Mouse (Mus musculus): ENCODE results near the gene Commd2.

The Commd2 gene

DNA sequence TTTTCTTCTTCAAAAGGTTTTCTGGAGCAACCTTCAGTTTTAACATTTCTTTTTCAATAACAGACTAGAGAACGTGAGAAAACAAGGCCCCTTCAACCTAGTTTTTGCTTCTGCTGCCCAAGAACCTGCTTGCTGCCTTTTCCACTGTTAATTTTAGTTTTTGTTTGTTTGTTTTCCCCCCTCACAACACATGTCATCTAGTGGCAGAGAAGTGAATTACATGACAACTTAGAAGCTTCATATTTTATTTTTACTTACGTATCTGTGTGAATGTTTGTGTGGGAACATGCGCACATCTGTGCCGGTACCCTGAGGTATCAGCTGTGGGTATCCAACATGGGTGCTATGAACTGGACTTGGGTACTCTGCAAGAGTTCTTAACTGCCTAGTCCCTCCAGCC, 35.9 kb downstream of the Commd2 start:
- no peak for DNase-seq (ENCODE audit: low spot score in 2 of 2)

DNA sequence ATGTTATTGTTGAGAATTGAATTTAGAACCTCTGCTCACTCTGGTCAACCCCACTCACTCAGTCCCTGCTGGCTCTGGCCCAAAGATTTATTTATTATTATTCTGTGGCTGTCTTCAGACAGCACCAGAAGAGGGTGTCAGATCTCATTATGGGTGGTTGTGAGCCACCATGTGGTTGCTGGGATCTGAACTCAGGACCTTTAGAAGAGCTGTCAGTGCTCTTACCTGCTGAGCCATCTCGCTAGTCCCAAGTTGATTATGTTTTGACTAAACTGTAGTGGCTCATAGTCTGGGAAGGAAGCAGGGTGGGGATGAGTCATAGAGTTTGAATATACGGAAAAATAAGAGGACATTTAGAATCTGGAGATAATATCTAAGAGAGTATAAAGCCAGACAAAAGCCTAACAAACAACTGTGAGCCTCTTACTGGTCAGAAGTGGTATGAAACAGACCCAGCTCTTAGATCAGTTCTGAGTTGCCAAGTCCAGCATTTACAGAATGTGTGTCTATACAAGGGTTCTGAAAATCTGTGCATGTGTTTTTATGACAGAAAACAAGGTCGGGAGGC, 39.0 kb downstream of the Commd2 start:
- no peak for DNase-seq (ENCODE audit: low spot score in 2 of 2)

DNA sequence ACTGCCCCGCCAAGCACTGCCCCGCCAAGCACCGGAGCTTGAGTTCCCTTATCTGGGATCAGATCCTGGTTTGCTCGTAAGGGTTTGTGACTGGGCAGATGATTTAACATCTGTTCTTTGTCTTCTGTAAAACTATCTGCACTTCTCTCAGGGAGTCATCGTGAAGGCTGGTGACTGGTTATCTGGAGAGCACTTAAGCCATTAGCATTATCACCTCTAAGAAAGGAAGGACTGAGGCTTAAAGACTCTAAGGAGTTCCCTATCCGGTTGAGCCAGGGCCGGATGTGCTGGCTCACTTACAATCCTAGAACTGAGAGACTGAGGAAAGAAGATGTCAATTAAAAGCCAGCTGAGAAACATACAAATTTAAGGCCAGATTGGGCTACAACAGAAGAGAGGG, 39.7 kb downstream of the Commd2 start:
- no peak for DNase-seq (ENCODE audit: low spot score in 2 of 2)

DNA sequence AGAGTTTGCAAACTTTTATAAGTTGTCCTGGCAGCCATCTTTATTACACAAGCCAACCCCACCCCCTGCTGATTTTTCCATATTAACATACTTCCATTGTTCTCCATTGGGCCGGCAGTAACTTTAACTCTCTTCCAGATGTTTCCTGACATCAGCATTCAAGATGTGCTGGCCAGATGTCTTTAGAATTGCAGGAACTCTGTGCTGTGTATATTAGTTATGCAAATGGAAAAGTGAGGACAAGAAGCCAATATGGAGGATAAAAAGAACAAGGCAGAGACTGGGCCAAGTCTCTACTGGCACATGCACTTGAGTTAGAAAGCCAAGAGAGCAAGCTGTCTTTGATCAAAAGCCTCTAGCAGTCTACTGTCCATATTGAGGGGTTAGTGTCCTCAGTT, 46.9 kb downstream of the Commd2 start:
- DNase-seq (ENCODE audit: low spot score in 2 of 2): no peak

DNA sequence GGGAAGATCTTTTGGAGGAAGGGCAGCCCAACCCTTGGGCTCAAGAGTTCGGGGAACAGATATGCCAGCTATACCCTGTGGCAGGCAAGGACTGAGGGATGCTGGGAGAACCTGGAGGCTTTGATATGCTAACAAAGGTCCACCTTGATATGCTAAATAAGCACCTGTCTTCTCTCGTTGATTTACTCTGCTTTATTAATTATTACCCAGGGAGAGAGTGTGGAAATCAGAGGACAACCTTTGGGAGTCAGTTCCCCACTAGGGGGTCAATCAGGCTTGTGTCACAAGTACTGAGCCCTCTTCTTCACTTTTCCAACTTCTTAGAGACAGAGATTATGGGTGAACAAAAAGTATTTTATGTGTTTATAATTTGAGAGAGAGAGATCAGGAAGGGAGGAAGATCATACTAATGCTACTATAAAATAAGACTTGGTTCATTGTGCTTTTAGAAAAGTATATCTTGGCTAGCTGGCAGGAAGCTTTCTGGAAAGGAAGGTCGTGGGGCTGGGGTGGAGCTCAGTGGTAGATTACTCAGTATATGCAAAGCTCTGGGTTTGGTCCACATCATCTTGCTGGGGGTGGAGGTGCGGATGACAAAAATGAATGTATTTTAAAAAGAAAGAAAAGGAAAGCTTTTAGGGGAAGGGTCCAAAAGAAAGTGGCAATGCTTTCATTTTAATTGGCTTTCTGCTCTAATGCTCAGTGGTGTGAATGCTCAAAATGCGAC, 47.5 kb downstream of the Commd2 start:
- DNase-seq (ENCODE audit: low spot score in 2 of 2): no peak

DNA sequence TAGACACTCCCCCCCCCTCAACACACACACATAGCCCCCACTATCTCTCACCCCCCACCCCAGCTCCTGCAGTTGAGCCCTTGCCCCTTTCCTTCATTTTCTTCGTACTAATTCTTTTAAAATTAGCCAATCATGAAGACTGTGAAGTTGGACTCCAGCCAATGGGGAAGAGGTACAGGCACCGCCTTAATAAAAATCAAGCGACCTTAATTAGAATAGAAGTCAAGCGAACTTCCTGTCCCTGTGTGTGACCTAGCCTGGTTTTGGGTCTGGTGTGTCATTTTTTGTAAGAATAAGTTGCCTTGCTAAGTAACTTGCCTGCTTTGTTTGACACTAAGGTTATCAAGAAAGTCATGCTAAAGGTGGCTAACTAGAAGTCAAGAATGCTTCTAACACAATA, 48.9 kb downstream of the Commd2 start:
- no peak for DNase-seq (ENCODE audit: low spot score in 2 of 2)

DNA sequence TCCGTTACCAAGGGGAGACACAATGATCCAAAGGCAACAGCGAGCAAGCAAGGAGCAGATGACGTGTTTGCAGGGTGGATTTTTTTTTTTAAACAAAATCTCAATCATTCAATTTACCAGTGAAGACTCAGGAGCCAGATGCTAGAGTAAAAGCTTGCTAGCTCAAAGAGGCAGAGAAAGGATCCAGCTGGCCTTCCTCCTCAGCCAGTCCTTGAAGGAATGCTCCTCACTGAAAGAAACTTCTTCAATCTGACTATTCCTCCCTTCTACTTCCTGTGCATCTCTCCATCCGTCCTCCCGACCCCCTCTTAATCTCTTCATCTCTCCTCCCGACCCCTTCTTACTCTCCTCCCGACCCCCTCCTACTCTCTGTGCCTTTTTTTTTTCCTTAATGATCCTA, 54.9 kb downstream of the Commd2 start:
- DNase-seq (ENCODE audit: low spot score in 2 of 2): no peak

DNA sequence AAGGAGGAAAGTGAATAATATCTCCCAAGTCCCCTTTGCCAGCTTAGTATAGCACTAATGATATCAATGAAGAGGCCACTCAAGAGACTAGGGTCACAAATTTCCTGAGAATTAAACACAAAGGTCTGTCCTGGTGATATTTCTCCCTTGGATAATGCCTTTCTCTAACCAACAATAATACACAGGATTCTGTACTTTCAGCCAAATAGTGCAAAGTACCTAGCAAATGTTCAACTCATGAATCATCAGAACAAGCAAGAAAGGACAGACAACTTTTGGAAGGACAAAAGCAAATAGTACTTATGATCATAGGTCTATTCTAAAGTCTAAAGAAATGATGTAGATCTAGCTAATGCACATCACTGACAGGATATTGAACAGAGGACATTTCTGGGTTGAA, 56.0 kb downstream of the Commd2 start:
- no peak for DNase-seq (ENCODE audit: low spot score in 2 of 2)

Data from frontal cortex, postnatal 36 days (tissue).